Mouse (Mus musculus): ENCODE measurements around the gene Slc25a19.

Slc25a19 gene

GRCm38 (mm10) chr11:115618732-115619516 is 9.2 kb downstream of the Slc25a19 start:
- no peak for DNase-seq (ENCODE audit: extremely low spot score, low spot score)

GRCm38 (mm10) chr11:115618001-115618400 is 10.1 kb downstream of the Slc25a19 start:
- DNase-seq (ENCODE audit: extremely low spot score, low spot score) = no peak

GRCm38 (mm10) chr11:115616893-115617292 is 11.2 kb downstream of the Slc25a19 start:
- DNase-seq (ENCODE audit: extremely low spot score, low spot score) = no peak

GRCm38 (mm10) chr11:115616371-115616770 is 11.7 kb downstream of the Slc25a19 start:
- DNase-seq (ENCODE audit: extremely low spot score, low spot score) = no peak

GRCm38 (mm10) chr11:115615875-115616274 is 12.2 kb downstream of the Slc25a19 start:
- no peak for DNase-seq (ENCODE audit: extremely low spot score, low spot score)

GRCm38 (mm10) chr11:115615108-115615825 is 12.8 kb downstream of the Slc25a19 start:
- DNase-seq (ENCODE audit: extremely low spot score, low spot score) = no peak

GRCm38 (mm10) chr11:115614346-115615107 is 13.6 kb downstream of the Slc25a19 start:
- no peak for DNase-seq (ENCODE audit: extremely low spot score, low spot score)

GRCm38 (mm10) chr11:115613138-115613945 is 14.8 kb downstream of the Slc25a19 start:
- peak; percentile 27 for DNase-seq (ENCODE audit: extremely low spot score, low spot score)

- DNase-seq (ENCODE audit: extremely low spot score, low spot score) = peak; percentile 88
Observed at GRCm38 (mm10) chr11:115612410-115613137, 15.5 kb downstream of the Slc25a19 start, which contains the start of gene Mif4gd. Mif4gd (minus strand) TSS chr11:115612969.

GRCm38 (mm10) chr11:115612059-115612409 is 16.1 kb downstream of the Slc25a19 start:
- no peak for DNase-seq (ENCODE audit: extremely low spot score, low spot score)

GRCm38 (mm10) chr11:115611173-115611572 is 16.9 kb downstream of the Slc25a19 start:
- no peak for DNase-seq (ENCODE audit: extremely low spot score, low spot score)

GRCm38 (mm10) chr11:115609576-115609975 is 18.5 kb downstream of the Slc25a19 start:
- no peak for DNase-seq (ENCODE audit: extremely low spot score, low spot score)

- no peak for DNase-seq (ENCODE audit: extremely low spot score, low spot score)
Observed at GRCm38 (mm10) chr11:115608421-115609399, 19.4 kb downstream of the Slc25a19 start.

GRCm38 (mm10) chr11:115606733-115607132 is 21.4 kb downstream of the Slc25a19 start:
- no peak for DNase-seq (ENCODE audit: extremely low spot score, low spot score)

- DNase-seq (ENCODE audit: extremely low spot score, low spot score) = no peak
Observed at GRCm38 (mm10) chr11:115604304-115604696, 23.8 kb downstream of the Slc25a19 start.

GRCm38 (mm10) chr11:115603476-115604303 is 24.4 kb downstream of the Slc25a19 start, which contains the start of the genes Mrps7 and Gga3:
Mrps7 (plus strand) TSS chr11:115603925.
Gga3 (minus strand) TSS chr11:115604051.
- DNase-seq (ENCODE audit: extremely low spot score, low spot score) = peak; percentile 89

- DNase-seq (ENCODE audit: extremely low spot score, low spot score) = no peak
Observed at GRCm38 (mm10) chr11:115603128-115603475, 25.0 kb downstream of the Slc25a19 start.

GRCm38 (mm10) chr11:115601174-115601573 is 26.9 kb downstream of the Slc25a19 start:
- no peak for DNase-seq (ENCODE audit: extremely low spot score, low spot score)
